Mouse (Mus musculus): Measurements from ENCODE around the gene Btbd9.

Gene Btbd9

DNA sequence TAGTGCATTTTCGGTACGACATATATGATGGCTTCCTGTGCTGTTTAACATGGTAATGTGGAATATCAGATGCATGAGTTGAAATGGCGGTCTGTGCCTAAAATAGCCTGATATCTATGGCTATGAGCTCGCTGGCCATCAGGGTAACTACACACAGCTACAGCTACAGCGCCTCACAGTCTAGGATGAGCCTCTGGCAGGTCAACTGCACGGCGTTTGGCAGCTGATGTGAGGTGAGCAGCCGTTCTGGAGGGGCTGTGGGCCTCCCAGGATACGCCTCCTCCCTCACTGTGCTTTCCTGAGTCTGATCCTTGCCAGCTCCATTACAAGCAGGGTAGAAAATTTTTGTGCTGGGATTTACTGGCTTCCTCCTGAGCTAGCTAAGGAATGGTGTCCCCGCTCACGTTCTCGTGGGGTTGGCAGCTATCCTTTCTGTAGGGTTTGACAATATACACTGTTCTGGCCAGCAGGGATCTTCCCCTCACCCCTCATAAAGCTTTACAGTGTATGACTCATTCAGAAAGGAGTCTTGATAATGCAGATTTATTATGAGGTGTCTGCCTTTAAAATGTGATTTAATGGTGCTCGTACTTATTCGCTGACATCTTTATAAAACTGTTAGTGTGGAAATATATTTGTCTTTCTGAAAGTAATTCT lies 331.5 kb downstream of the Btbd9 start:
- DNase-seq (ENCODE audit: low read depth, low spot score), result no peak

DNA sequence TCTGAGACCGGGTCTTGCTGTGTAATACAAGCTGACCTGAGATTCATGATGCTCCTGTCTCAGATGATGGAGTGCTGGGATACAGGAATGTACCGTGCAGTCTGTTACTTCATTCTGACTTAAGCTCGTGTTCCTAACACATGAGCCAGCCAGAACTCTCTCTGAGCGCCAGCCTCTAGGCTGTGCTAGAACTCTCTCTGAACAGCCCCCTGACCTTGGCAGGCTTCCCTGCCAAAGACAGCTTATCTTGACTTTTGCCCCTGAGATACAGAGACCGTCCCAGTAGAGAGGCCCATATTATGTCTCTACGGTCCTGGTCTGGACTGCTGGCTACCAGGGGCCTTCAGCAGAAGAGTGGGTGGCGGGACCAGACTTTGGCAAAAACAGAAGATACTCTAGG lies 332.7 kb downstream of the Btbd9 start:
- no peak for DNase-seq (ENCODE audit: low read depth, low spot score)

DNA sequence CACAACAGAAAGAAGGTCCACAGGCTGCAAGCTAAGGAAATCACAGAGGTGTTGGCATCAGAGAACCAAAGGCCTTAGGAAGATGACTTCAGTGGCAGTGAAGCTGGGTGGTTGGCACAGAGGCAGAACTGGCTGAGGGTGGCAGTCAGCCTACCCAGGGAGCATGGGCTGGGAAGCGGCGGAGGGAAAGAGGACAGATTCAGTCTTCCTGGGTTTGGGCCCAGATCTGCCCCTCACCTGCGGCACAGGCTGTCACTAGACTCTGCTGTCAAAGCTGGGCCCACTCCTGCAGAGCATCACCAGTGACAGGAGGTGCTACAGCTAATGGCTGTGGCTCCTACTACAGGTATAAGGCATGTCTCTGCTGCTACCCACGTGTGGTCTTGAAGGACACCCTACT lies 333.6 kb downstream of the Btbd9 start:
- no peak for DNase-seq (ENCODE audit: low read depth, low spot score)

DNA sequence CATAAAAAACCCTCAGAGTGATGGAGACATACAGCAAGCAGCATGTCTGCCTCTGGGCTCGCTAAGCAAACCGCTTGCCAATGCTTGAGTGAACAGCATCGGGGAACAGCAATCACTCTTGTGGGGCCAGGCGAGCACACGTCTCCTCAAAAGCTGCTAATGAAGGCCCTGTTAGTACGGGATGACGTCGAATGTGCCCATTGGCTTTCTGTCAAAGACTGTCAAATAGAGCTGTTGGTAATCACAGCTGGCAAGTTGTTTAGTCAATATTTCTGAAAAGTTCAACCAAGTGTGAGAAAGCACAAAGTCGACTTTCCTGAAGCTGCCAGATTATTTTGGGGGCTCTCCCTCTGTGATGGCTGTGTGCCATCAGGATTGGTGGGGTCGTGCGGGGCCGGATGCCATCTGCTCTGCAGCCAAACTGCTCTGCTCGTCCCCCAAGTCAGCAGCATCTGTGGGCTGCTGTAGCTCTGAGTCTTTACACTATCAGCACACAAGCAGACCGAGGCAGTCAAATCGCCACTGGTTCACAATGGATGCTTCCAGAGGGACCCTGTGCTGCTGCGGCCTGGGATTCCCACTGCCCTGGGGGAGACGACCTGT lies 334.5 kb downstream of the Btbd9 start:
- DNase-seq (ENCODE audit: low read depth, low spot score), result no peak

DNA sequence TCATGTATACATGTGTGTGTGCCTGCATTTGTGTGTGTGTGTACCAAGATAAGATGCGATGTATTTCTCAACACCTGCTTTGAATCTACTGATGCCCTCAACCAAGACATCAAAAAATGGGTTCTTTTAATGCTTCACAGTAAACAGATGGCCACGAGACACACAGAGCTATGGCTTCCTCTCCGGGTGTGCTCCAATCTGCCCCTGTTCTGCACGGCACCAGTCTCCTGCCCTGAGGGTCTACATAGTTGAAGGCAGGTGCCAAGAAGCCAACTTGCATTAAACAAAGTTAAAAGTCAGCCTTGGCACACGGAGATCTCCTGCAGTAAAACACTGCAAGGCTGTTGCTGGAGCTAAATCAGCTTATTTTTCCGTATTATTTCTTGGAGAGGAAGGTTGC lies 335.2 kb downstream of the Btbd9 start:
- no peak for DNase-seq (ENCODE audit: low read depth, low spot score)

DNA sequence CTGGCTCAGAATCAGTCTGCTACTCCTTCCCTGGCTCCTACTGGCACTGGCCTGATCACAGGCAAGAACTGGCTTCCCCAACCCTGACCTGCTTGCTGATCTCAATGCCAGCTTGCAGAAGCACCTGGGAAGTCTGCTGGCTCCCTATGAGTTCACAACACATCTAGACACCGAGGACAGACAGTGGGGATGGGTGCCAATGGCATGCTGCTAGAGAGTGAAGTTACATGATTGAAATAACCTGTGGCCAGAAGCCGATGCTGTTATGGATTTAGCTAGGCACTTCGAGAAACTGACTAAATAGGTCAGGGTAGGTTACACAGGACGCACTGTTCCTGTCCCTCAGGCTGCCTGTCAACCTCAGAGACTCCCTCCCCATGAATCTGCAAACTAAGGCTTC lies 335.6 kb downstream of the Btbd9 start:
- no peak for DNase-seq (ENCODE audit: low read depth, low spot score)

DNA sequence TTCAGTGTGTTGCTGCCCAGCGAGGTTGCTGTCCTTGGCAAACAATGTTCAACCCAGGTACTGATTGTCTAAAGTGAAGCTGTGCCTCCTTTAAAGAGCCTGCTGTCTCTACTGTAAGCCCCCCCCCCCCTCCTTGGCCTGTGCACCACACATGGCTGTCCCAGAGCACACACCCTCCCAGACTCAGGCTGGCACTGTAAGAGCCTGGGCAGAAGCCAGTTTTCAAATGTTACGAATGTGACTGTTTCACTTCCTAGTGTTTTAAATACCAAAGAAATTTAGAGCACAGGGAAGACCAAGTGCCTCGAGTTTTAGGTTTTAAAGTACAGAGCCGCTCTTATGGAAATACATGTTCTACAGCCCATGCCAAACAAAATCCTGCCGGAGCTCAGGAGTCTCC lies 336.8 kb downstream of the Btbd9 start:
- DNase-seq (ENCODE audit: low read depth, low spot score), result no peak

DNA sequence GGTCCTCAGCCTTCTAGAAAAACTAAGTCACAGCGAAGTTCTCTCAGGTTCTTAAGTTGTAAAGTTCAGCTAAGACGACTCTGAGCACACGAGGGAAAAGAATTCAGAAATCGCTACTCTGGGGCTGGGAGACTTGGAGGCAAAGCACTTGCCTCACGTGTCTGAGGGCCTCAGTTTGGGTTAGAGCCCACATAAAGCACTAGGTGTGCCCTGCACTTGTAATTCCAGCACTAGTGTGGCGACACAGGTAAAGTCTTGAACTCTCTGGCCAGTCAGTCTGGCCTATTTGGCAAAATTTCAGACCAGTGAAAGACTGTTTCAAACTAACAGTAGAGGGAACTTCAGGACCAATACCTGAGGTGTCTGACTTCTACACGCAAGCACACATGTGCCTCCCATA lies 338.7 kb downstream of the Btbd9 start:
- DNase-seq (ENCODE audit: low read depth, low spot score), result no peak

DNA sequence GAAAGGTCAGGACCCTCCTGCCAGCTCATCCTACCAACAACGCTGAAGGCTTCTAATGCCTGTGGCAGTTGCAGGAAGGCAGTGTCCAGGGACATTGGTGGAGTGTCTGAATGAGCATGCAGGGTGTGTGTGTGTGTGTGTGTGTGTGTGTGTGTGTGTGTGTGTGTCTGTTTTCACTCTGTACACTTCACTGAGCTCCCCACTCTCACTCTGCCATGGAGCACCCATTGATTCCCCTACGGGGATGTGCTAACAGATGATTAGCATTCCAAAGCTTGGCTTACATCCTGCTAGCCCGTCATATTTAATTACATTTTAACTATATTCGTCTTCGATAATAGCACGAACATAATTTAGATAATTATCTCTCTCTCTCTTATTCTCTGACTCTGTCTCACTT lies 339.7 kb downstream of the Btbd9 start:
- DNase-seq (ENCODE audit: low read depth, low spot score), result no peak

DNA sequence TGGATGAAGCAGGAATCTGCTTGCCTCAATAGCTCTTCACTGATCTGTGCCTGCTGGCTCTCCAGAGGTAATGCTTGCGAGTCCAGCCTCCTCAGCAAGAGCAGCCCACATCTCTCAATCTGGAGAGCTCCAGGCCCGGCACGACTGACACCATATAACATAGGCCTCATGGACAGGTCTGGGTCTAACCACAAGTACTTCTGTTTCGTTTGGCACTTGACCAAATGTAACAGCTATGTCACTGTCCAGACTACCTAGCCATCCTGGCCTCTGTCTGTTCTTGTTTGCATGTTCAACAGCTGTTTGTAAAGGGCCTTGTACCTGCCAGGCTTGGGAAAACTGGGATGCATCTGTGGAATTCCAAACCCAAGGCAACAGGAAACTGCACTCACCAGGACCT lies 340.9 kb downstream of the Btbd9 start:
- DNase-seq (ENCODE audit: low read depth, low spot score), result no peak

DNA sequence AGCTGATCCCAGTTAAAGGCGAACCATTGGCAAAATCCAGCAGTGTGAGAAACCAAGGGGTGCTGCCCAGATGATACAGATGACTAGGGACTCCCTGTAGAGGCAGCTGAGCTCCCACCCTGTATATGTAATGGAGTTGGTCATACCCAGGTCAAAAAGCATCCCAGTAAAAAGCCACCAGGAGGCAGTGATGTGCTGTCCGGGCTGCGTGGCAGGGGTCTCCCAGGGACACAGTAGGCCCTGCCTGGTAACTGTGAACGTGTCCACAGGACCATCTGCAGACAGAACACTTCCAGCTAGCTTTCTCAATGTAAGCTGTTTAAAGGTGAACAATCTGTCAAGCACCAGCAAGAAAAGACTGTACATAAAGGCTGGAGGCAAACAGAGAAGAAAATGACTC lies 343.6 kb downstream of the Btbd9 start:
- DNase-seq (ENCODE audit: low read depth, low spot score), result no peak

DNA sequence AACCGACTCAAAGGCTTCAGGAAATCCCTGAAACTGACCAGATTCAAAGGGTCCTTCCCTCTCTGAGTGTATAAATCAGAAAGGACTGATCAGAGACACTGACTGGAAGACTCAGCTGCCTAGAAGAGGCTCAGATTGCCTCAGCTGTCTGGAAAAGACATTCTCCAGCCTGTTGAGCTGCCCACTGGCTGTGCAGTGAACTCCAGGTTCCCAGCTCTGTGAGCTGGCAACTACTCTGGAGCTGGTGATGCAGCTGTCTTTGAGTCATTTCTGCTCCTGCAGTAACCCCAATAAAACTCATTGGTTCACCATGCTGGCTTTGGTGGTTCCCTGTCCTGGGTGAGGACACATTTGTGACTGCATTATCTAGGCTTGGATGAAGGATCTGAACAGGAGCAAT lies 344.8 kb downstream of the Btbd9 start:
- no peak for DNase-seq (ENCODE audit: low read depth, low spot score)

DNA sequence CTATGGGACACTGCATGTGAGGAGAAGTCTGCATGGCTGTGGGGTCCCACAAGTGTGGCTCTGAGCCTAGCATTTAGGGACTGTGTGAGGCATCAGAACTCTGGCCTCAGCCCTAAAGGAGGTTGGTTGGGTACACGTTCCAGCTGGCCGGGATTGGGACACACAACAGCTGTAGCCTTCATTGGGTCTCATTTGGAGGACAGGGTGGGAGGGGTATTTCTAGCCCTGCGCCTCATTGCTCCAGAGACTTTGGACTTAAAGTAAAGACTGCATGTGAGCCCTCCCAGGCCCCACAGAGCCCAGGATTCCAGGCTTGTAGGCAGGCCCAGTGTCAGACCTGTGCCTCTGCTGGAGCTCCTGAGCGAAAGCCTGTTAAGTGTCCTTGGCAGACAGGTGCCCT lies 345.9 kb downstream of the Btbd9 start:
- no peak for DNase-seq (ENCODE audit: low read depth, low spot score)

DNA sequence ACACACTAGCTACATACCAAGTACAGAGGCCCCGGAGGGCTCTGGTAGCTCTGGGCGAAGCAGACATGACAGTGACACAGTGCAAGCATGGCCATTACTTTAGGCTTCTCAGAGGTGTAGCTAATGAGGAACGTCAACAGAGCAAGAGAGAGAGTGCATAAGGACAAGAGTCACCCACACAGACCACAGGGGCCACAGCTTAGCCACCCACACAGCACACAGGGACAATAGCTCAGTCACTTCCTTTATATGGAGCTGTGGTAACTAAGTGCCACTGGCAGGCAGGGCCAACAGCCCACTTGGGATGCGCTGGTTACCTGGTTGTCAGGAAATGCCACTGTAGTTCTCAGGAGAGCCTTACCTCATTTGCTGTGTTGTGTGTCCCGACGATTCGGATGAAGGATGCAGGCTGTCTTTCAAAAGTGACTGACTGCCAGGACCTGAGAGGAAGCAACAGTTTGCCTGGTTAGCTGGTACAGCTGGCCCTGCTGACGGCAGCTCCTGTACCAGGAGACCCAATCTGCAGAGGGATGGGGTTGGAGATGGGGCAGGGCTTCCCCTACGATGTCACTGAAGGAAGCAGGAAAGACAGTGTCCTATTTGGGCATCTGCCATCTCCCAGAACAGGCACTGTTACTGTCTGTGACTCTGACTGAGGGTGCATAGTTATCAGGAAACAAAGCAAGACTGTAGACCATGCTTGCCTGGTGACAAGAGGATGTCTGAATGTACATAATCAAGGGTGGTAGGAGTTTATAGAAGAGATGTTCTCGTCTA lies 347.7 kb downstream of the Btbd9 start:
- DNase-seq (ENCODE audit: low read depth, low spot score), result no peak

DNA sequence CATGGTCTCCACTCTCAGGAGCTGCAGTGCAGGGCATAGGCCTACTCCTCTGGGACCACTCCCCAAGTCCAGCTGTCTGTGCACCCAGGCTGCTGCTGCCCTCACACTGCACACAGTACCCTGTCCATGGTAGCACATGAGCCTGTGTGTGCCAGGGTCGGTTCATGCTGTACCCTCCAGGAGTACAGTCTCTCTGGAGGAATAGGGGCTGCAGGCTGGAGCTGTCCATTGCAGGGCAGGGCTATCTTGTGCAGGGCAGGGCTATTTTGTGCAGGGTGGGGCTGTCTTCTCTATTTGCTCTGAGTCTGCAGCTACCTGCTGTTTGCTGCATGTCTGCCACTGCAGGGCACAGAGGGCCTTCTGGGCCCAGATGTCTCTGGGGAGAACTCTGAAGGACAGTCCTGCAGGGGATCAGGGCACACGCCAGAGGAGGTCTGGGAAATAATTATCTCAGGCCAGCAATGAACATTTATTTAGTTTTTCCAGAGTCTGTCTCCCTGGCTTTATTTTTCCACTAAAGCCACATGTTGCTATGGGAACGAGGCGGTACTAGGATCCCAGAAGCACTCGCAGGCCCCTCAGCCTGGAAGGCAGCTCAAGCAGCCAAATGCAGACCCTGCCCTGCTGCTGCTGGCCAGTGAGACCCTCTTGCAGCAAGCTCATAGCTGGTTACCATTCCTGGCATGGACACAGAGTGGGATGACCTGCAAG lies 351.1 kb downstream of the Btbd9 start:
- DNase-seq (ENCODE audit: low read depth, low spot score), result no peak

DNA sequence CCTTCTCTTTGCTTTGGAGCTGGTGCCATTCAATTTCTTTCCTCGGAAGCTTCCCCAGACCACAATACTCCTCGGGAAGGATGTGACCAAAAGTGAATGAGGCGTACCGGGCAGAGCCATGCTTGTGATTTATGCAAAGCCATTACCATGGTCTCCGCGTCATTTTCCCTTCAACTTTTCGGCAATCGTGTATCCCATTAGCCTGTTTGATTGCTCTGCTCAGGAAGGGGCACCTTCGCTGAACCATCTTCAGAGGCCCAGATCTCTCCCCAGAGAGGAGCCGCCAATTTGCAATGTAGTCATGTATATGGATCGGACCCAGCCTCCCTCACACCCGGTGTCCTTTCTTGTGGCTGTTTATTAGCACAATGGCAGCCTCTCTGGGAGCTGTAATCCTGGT lies 353.5 kb downstream of the Btbd9 start:
- DNase-seq (ENCODE audit: low read depth, low spot score), result no peak

DNA sequence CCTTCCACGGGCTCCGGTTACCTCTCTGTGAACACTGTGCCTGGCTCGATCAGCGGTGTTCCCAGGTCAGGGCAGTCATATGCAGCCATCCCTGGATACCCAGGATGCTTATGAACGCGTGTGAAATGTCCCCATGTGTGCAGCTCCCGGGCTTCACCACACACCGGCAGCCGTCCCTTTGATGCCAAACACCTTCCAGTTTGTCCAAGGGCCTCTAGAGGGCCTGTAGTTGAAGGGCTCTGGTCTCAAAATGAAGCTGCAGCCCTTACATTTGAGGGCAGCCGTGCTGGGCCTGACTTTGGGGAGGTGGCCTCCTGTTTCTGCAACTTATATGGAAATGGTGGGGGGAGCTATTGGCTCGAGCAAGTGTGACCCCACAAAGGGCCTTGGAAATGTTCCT lies 353.9 kb downstream of the Btbd9 start:
- DNase-seq (ENCODE audit: low read depth, low spot score), result no peak

DNA sequence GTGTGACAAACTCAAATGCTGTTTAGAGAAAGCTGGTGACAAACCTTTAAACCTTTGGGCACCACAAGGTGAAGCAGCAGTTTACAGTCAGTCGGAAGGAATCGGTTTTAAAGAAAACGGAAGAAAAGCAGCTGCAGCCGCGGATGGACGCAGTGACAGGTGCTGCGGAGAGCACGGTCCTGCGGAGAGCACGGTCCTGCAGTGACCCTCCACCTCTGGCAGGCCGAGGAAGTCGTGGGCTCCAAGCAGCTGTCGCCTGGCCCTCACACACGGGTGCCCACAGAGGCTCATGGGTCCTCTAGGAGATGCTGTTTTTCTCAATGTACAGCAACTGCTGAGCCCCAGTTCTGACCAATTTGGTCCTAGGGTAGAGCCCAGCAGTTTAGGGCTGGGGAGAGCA lies 354.6 kb downstream of the Btbd9 start:
- no peak for DNase-seq (ENCODE audit: low read depth, low spot score)

DNA sequence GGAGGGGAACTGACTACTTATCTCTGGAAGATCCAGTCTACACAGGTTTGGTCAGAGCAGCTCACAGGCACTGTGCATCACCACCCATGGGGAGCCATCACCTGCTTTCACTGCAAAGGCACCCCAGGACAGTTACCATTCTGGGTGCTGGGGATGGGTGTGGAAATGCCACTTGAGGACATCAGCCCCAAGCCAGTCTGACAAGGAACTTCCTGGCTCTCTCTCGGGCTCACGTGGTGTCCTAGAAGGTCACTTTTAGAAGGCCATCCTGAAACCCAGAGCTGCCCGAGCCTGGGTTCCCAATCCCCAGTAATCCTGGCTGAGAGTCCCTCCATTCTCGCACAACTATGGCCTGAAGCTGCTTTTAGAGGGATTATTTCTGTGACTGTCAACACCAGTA lies 360.5 kb downstream of the Btbd9 start:
- no peak for DNase-seq (ENCODE audit: low read depth, low spot score)

DNA sequence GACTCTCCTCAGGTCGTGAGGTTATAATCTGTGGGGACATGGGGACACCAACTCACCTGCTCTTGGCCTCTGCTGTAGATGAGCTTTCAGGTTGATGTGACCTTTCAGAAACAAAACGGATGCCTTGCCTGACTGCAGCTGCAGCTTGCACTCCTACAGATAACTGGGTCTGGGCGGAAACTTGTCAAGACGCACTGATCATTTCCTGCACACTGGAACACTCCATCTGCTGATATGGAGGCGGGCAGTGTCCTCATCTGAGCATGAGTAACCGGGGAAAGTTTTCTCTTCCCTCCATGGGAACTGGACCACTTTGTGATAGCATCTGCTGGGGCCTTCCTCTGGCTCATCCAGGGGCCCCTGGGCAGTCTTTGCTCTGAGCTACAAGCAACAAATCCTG lies 361.9 kb downstream of the Btbd9 start:
- DNase-seq (ENCODE audit: low read depth, low spot score), result no peak

DNA sequence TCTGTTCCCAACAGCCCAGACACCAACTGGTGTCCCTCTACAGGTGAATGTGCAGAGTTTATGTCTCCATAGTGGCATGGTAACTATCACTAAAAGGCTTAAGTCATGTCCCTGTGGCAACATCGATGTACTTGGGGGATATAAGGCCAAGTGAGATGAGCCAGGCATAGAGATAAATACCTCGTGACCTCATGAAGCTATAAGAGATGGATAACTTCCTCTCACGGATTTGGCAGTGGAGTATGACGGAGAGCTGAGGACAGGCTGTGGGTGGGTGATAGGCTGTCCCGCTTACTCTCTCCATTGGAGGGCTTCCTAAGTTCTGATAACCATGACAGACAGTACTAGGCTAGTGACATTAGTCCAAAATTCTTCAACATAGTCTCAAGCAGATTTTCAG lies 362.9 kb downstream of the Btbd9 start:
- DNase-seq (ENCODE audit: low read depth, low spot score), result no peak

DNA sequence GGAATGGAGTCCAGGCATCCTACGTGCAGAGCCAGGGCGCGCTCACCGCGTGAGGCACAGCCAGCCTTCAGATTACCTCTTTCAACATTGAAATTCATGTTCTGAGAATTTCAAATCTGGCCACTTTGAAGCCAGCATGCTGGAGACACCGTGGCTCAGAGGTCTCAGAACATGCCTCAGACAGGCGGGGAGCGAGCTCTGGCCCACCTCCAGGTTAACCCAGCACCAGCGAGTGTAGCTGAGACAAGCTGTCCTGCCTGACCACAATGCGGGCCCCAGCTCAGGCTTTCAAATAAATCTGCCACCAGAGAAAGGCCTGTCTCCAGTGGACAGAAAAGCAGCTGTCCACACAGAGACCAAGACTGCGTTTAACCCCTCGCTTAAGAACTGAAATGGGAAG lies 363.6 kb downstream of the Btbd9 start:
- no peak for DNase-seq (ENCODE audit: low read depth, low spot score)

DNA sequence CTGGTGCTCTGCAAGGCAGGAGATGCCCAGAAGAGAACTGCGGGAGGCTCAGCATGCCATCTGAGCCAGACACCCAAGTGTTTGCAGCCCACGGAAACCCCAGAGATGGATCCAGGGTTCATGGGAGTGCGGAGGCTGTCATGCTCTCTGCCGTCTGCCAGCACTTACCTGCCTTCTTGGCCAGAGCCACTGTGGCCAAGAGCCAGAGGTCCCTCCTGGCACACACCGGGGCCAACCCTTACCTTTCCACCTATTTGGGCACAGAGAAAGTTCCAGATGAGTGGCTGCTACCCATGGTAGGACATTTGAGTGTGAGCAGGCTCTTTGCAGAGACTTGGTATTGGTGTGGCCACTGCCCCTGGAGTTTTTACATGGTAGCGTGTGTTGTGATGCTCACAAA lies 365.4 kb downstream of the Btbd9 start:
- DNase-seq (ENCODE audit: low read depth, low spot score), result no peak
